Mouse (Mus musculus): ENCODE measurements around the gene Ddhd1. TPM values are rescaled to one million over a fixed set of nuclear protein-coding genes. Genes with fewer than 3 reads are reported as not detected.

The Ddhd1 gene
- polyA plus RNA-seq, 1 experiment from 2014 or later: 23.7 TPM

GRCm38 (mm10) chr14:45676722-45677121 lies 18.8 kb upstream of the Ddhd1 start:
- H3K4me1 ChIP-seq (ENCODE audit: control insufficient read depth, insufficient read depth, low read length): no peaks in the 10 kb centered on the region

GRCm38 (mm10) chr14:45668325-45668724 lies 10.4 kb upstream of the Ddhd1 start:
- no peak overlapping the region for H3K9ac ChIP-seq (replicated peaks; ENCODE audit: low read length)
- no peak for ATAC-seq (ENCODE audit: low FRiP score, low TSS enrichment)
- DNase-seq: no peak
- H3K4me1 ChIP-seq (ENCODE audit: control insufficient read depth, insufficient read depth, low read length): no peaks in the 10 kb centered on the region
- no peak overlapping the region for H3K27ac ChIP-seq (replicated peaks; ENCODE audit: low read depth, low read length)
- no peak overlapping the region for H3K4me2 ChIP-seq (ENCODE audit: low read length)
- H3K27me3 ChIP-seq (ENCODE audit: control insufficient read depth, insufficient read depth, low read length): no peaks in the 10 kb centered on the region
- 80% methylated on average over 4 of the region's 4 CpGs for WGBS
- H3K4me3 ChIP-seq (replicated peaks; ENCODE audit: low read depth, low read length): no peak overlapping the region
- no peaks in the 10 kb centered on the region for H3K36me3 ChIP-seq (ENCODE audit: control insufficient read depth, insufficient read depth, low read length)
- H3K9me3 ChIP-seq (ENCODE audit: control insufficient read depth, low read length): no peaks in the 10 kb centered on the region

More at GRCm38 (mm10) chr14:45676722-45677121, 18.8 kb upstream of the Ddhd1 start:
- no peak overlapping the region for H3K9ac ChIP-seq (replicated peaks; ENCODE audit: low read length)
- H3K4me3 ChIP-seq (replicated peaks; ENCODE audit: low read depth, low read length): no peak overlapping the region
- H3K9me3 ChIP-seq (ENCODE audit: control insufficient read depth, low read length): no peaks in the 10 kb centered on the region
- ATAC-seq (ENCODE audit: low FRiP score, low TSS enrichment): no peak
- H3K4me2 ChIP-seq (ENCODE audit: low read length): no peak overlapping the region
- WGBS: 85% methylated on average over 6 of the region's 6 CpGs
- no peak for DNase-seq
- no peak overlapping the region for H3K27ac ChIP-seq (replicated peaks; ENCODE audit: low read depth, low read length)
- no peaks in the 10 kb centered on the region for H3K36me3 ChIP-seq (ENCODE audit: control insufficient read depth, insufficient read depth, low read length)
- no peaks in the 10 kb centered on the region for H3K27me3 ChIP-seq (ENCODE audit: control insufficient read depth, insufficient read depth, low read length)

- Histone ChIP-seq H3K4me3 (replicated peaks; ENCODE audit: low read depth, low read length) (no peak overlapping the region), H3K4me2 (ENCODE audit: low read length) (no peak overlapping the region), H3K4me1 (ENCODE audit: control insufficient read depth, insufficient read depth, low read length) (no peaks in the 10 kb centered on the region), H3K9me3 (ENCODE audit: control insufficient read depth, low read length) (no peaks in the 10 kb centered on the region), H3K27me3 (ENCODE audit: control insufficient read depth, insufficient read depth, low read length) (no peaks in the 10 kb centered on the region), H3K27ac (replicated peaks; ENCODE audit: low read depth, low read length) (no peak overlapping the region), H3K9ac (replicated peaks; ENCODE audit: low read length) (no peak overlapping the region), H3K36me3 (ENCODE audit: control insufficient read depth, insufficient read depth, low read length) (no peaks in the 10 kb centered on the region)
- WGBS: 85% methylated on average over 2 of the region's 2 CpGs
- no peak for DNase-seq
- ATAC-seq (ENCODE audit: low FRiP score, low TSS enrichment): no peak
Observed at GRCm38 (mm10) chr14:45667231-45667630, 9.3 kb upstream of the Ddhd1 start.

- no peak overlapping the region for H3K4me3 ChIP-seq (replicated peaks; ENCODE audit: low read depth, low read length)
- H3K4me2 ChIP-seq (ENCODE audit: low read length): no peak overlapping the region
- no peak for DNase-seq
- H3K27ac ChIP-seq (replicated peaks; ENCODE audit: low read depth, low read length): no peak overlapping the region
- H3K27me3 ChIP-seq (ENCODE audit: control insufficient read depth, insufficient read depth, low read length): no peaks in the 10 kb centered on the region
- no peaks in the 10 kb centered on the region for H3K36me3 ChIP-seq (ENCODE audit: control insufficient read depth, insufficient read depth, low read length)
- no peaks in the 10 kb centered on the region for H3K9me3 ChIP-seq (ENCODE audit: control insufficient read depth, low read length)
- WGBS: 61% methylated on average over 5 of the region's 5 CpGs
- peaks cover 3% of the 10 kb centered on the region; the same call in 1 of the 2 replicates for H3K4me1 ChIP-seq (ENCODE audit: control insufficient read depth, insufficient read depth, low read length)
- ATAC-seq (ENCODE audit: low FRiP score, low TSS enrichment): no peak
- H3K9ac ChIP-seq (replicated peaks; ENCODE audit: low read length): no peak overlapping the region
Observed at GRCm38 (mm10) chr14:45661575-45661974, 3.6 kb upstream of the Ddhd1 start.

GRCm38 (mm10) chr14:45660315-45660714 lies 2.4 kb upstream of the Ddhd1 start:
- no peaks in the 10 kb centered on the region for H3K9me3 ChIP-seq (ENCODE audit: control insufficient read depth, low read length)
- no peaks in the 10 kb centered on the region for H3K36me3 ChIP-seq (ENCODE audit: control insufficient read depth, insufficient read depth, low read length)
- no peak for ATAC-seq (ENCODE audit: low FRiP score, low TSS enrichment)
- H3K27me3 ChIP-seq (ENCODE audit: control insufficient read depth, insufficient read depth, low read length): no peaks in the 10 kb centered on the region
- H3K9ac ChIP-seq (replicated peaks; ENCODE audit: low read length): no peak overlapping the region
- no peak for DNase-seq
- no peak overlapping the region for H3K27ac ChIP-seq (replicated peaks; ENCODE audit: low read depth, low read length)
- no peak overlapping the region for H3K4me3 ChIP-seq (replicated peaks; ENCODE audit: low read depth, low read length)
- peaks cover 15% of the 10 kb centered on the region for H3K4me1 ChIP-seq (ENCODE audit: control insufficient read depth, insufficient read depth, low read length)
- WGBS: 88% methylated on average over 1 of the region's 1 CpGs
- H3K4me2 ChIP-seq (ENCODE audit: low read length): no peak overlapping the region

- Histone ChIP-seq H3K4me3 (replicated peaks; ENCODE audit: low read depth, low read length) (peak overlapping the region; percentile 71), H3K4me2 (ENCODE audit: low read length) (peak overlapping the region; percentile 78), H3K9ac (replicated peaks; ENCODE audit: low read length) (peak overlapping the region; percentile 84), H3K27ac (replicated peaks; ENCODE audit: low read depth, low read length) (peak overlapping the region; percentile 93), H3K27me3 (ENCODE audit: control insufficient read depth, insufficient read depth, low read length) (no peaks in the 10 kb centered on the region), H3K9me3 (ENCODE audit: control insufficient read depth, low read length) (no peaks in the 10 kb centered on the region), H3K36me3 (ENCODE audit: control insufficient read depth, insufficient read depth, low read length) (no peaks in the 10 kb centered on the region), H3K4me1 (ENCODE audit: control insufficient read depth, insufficient read depth, low read length) (peaks cover 24% of the 10 kb centered on the region)
- WGBS: under 1% methylated on average over 67 of the region's 69 CpGs
- ATAC-seq (ENCODE audit: low FRiP score, low TSS enrichment): peak; percentile 51
- peak; percentile 74 for DNase-seq
Observed at GRCm38 (mm10) chr14:45656831-45657640, 907 bp downstream of the Ddhd1 start.

GRCm38 (mm10) chr14:45654876-45655416 lies 3.0 kb downstream of the Ddhd1 start:
- no peaks in the 10 kb centered on the region for H3K9me3 ChIP-seq (ENCODE audit: control insufficient read depth, low read length)
- ATAC-seq (ENCODE audit: low FRiP score, low TSS enrichment): no peak
- peak overlapping the region; percentile 71; the same call in 1 of the 2 replicates for H3K4me3 ChIP-seq (replicated peaks; ENCODE audit: low read depth, low read length)
- no peak overlapping the region for H3K27ac ChIP-seq (replicated peaks; ENCODE audit: low read depth, low read length)
- DNase-seq: no peak
- H3K4me1 ChIP-seq (ENCODE audit: control insufficient read depth, insufficient read depth, low read length): peaks cover 24% of the 10 kb centered on the region
- WGBS: 81% methylated on average over 13 of the region's 13 CpGs
- peak overlapping the region; percentile 78 for H3K4me2 ChIP-seq (ENCODE audit: low read length)
- 0 out of 2 replicates have a peak overlapping the region, but pooled peaks have one; percentile 4 for H3K9ac ChIP-seq (replicated peaks; ENCODE audit: low read length)
- H3K27me3 ChIP-seq (ENCODE audit: control insufficient read depth, insufficient read depth, low read length): no peaks in the 10 kb centered on the region
- no peaks in the 10 kb centered on the region for H3K36me3 ChIP-seq (ENCODE audit: control insufficient read depth, insufficient read depth, low read length)

GRCm38 (mm10) chr14:45653756-45654155 lies 4.2 kb downstream of the Ddhd1 start:
- H3K9ac ChIP-seq (replicated peaks; ENCODE audit: low read length): no peak overlapping the region
- no peaks in the 10 kb centered on the region for H3K9me3 ChIP-seq (ENCODE audit: control insufficient read depth, low read length)
- no peak overlapping the region for H3K4me3 ChIP-seq (replicated peaks; ENCODE audit: low read depth, low read length)
- H3K27me3 ChIP-seq (ENCODE audit: control insufficient read depth, insufficient read depth, low read length): no peaks in the 10 kb centered on the region
- 79% methylated on average over 2 of the region's 2 CpGs for WGBS
- DNase-seq (no peak), ATAC-seq (ENCODE audit: low FRiP score, low TSS enrichment) (no peak)
- peaks cover 30% of the 10 kb centered on the region for H3K4me1 ChIP-seq (ENCODE audit: control insufficient read depth, insufficient read depth, low read length)
- no peaks in the 10 kb centered on the region for H3K36me3 ChIP-seq (ENCODE audit: control insufficient read depth, insufficient read depth, low read length)
- no peak overlapping the region for H3K27ac ChIP-seq (replicated peaks; ENCODE audit: low read depth, low read length)
- no peak overlapping the region; the same call in 1 of the 2 replicates for H3K4me2 ChIP-seq (ENCODE audit: low read length)
